Mouse (Mus musculus) E14TG2a.4 (cell line): ENCODE measurements around the gene Aimp2.

Source experiments
- CTCF ChIP-seq: conservative IDR thresholded peaks from 2 replicates; pipeline ENCODE4 v1.5.1; 2014; ENCODE audit warnings: low read length
- NANOG ChIP-seq: IDR thresholded peaks from 2 replicates; pipeline ENCODE4 v1.6.1; 2014; ENCODE audit warnings: borderline replicate concordance, low read length, mixed read lengths
- POU5F1 ChIP-seq: IDR thresholded peaks from 2 replicates; pipeline ENCODE4 v1.6.1; 2014; ENCODE audit warnings: low read length, borderline replicate concordance

- TF ChIP-seq CTCF, result no peak
- TF ChIP-seq POU5F1, result no peak
- no peak for TF ChIP-seq NANOG
These were observed 21.0 kb upstream of the Aimp2 start for GRCm38 (mm10) chr5:143930656-143931055.
